Mouse (Mus musculus) lung, adult 2 months (tissue): ENCODE measurements at regions not wholly inside any gene's neighbourhood (a gene's known extent, or its start where the extent isn't known, plus 50 kb on each side); places are given as distances from the start of the nearest gene placed in this dataset.

Experiments used
- CTCF ChIP-seq: fragments of 200-500 bp; IDR thresholded peaks from 2 replicates; pipeline ENCODE4 v1.5.1; 2011; ENCODE audit warnings: mild to moderate bottlenecking, low read length, control low read depth; ENCODE audit not compliant: insufficient read depth
- POLR2A ChIP-seq: fragments of 200-500 bp; IDR thresholded peaks from 2 replicates; pipeline ENCODE4 v1.6.1; 2011; ENCODE audit warnings: low read depth, mild to moderate bottlenecking, control low read depth, low read length, borderline replicate concordance; ENCODE audit errors: extremely low read depth

- TF ChIP-seq CTCF, result no peak
- no peak for TF ChIP-seq POLR2A
Measured at GRCm38 (mm10) chr9:113122253-113122749, 585.8 kb downstream of the Pdcd6ip start.
